Mouse (Mus musculus) erythroblast, embryonic 14.5 days (primary cell): ENCODE measurements around the gene AW551984. TPM values are rescaled to one million over a fixed set of nuclear protein-coding genes. Genes with fewer than 3 reads are reported as not detected.

ENCODE experiments used
- H3K27me3 ChIP-seq: 2 replicates; pipeline ENCODE4 v1.6.1; 2012; ENCODE audit warnings: inconsistent platforms; ENCODE audit not compliant: control insufficient read depth
- H3K36me3 ChIP-seq: 2 replicates; pipeline ENCODE4 v1.6.1; 2012; ENCODE audit warnings: mild to moderate bottlenecking, inconsistent platforms; ENCODE audit not compliant: control insufficient read depth
- H3K4me1 ChIP-seq: 2 replicates; pipeline ENCODE4 v1.6.1; 2012; ENCODE audit warnings: inconsistent platforms; ENCODE audit not compliant: control insufficient read depth
- H3K4me3 ChIP-seq: replicated peaks from 2 replicates; pipeline ENCODE3; 2012; ENCODE audit warnings: moderate library complexity, mild to moderate bottlenecking, inconsistent platforms
- H3K9me3 ChIP-seq: 2 replicates; pipeline ENCODE4 v1.6.1; 2012; ENCODE audit warnings: low read length, inconsistent platforms, mixed read lengths; ENCODE audit not compliant: control insufficient read depth
- GATA1 ChIP-seq: IDR thresholded peaks from 2 replicates; pipeline ENCODE4 v1.6.1; 2012; ENCODE audit warnings: low read length, inconsistent platforms, mixed read lengths
- TAL1 ChIP-seq: IDR thresholded peaks from 3 replicates; pipeline ENCODE4 v1.6.1; 2012; ENCODE audit warnings: low read length, inconsistent platforms, mixed read lengths
- polyA plus RNA-seq: library from polyadenylated mRNA; stranded (reverse); fragments of >175 nt; gene quantifications from 2 replicates; pipeline ENCODE4 v1.2.3, GENCODE M21; 2012

AW551984 gene
- polyA plus RNA-seq, 1 experiment, result not detected

DNA sequence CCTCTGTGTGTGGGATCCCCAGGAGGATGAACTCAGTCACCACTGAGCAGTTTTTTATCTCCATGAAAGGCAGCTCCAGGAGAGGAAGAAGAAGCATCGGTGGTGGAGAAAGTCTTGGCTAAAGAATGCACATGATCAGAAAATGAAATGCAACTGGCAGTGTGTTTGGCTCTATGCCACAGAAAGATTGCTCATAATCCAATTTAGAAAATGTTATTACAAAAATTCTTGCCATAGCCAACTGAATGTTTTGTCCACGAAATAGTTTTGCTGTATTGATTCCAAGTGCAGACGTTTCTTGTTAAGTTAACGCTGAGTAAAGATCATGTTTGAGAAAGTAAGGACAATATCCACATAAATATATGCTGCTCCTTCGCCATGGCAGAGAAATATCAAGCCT is 53.4 kb downstream of the AW551984 start:
- TF ChIP-seq GATA1, result no peak
- TF ChIP-seq TAL1, result no peak
- no peaks in the 10 kb centered on the region for H3K4me1 ChIP-seq
- peaks cover 2% of the 10 kb centered on the region; the same call in 1 of the 2 replicates for H3K9me3 ChIP-seq
- H3K27me3 ChIP-seq, result no peaks in the 10 kb centered on the region
- H3K36me3 ChIP-seq, result no peaks in the 10 kb centered on the region
- no peak overlapping the region for H3K4me3 ChIP-seq

Other genes with a start within 250 kb of the AW551984 start
- gene Olfr951, start 217.0 kb downstream of the AW551984 start, polyA plus RNA-seq, result not detected in 2 replicates
- not detected in 2 replicates for gene Olfr952, start 177.3 kb downstream of the AW551984 start, polyA plus RNA-seq
- gene Olfr954, start 147.7 kb downstream of the AW551984 start, polyA plus RNA-seq, result not detected in 2 replicates
- not detected in 2 replicates for gene Olfr955, start 132.5 kb downstream of the AW551984 start, polyA plus RNA-seq
- not detected in 2 replicates for gene Olfr44, start 110.4 kb downstream of the AW551984 start, polyA plus RNA-seq
- gene Olfr957, start 88.6 kb downstream of the AW551984 start, polyA plus RNA-seq, result not detected in 2 replicates
- 0.01 TPM in 1 of 2 replicates, not detected in the other for gene Olfr958, start 50.3 kb downstream of the AW551984 start, polyA plus RNA-seq
- not detected in 2 replicates for gene Olfr959, start 28.8 kb downstream of the AW551984 start, polyA plus RNA-seq
- not detected in 2 replicates for gene Olfr148, start 6.3 kb upstream of the AW551984 start, polyA plus RNA-seq
- not detected in 2 replicates for gene Olfr960, start 17.0 kb upstream of the AW551984 start, polyA plus RNA-seq
- gene Olfr961, start 40.7 kb upstream of the AW551984 start, polyA plus RNA-seq, result not detected in 2 replicates
- gene Olfr963, start 62.8 kb upstream of the AW551984 start, polyA plus RNA-seq, result not detected in 2 replicates
- gene Olfr149, start 102.7 kb upstream of the AW551984 start, polyA plus RNA-seq, result not detected in 2 replicates
- not detected in 2 replicates for gene Olfr965, start 107.0 kb upstream of the AW551984 start, polyA plus RNA-seq
- gene Olfr150, start 126.6 kb upstream of the AW551984 start, polyA plus RNA-seq, result not detected in 2 replicates
- gene Olfr967, start 141.8 kb upstream of the AW551984 start, polyA plus RNA-seq, result not detected in 2 replicates
- gene Olfr968, start 178.8 kb upstream of the AW551984 start, polyA plus RNA-seq, result not detected in 2 replicates
- not detected in 2 replicates for gene Olfr969, start 186.5 kb upstream of the AW551984 start, polyA plus RNA-seq
- gene Olfr970, start 204.5 kb upstream of the AW551984 start, polyA plus RNA-seq, result not detected in 2 replicates
- not detected in 2 replicates for gene Olfr971, start 232.5 kb upstream of the AW551984 start, polyA plus RNA-seq